Comparison of ENCODE assay signal across 8 mouse cellular contexts in the genomic region with DNA sequence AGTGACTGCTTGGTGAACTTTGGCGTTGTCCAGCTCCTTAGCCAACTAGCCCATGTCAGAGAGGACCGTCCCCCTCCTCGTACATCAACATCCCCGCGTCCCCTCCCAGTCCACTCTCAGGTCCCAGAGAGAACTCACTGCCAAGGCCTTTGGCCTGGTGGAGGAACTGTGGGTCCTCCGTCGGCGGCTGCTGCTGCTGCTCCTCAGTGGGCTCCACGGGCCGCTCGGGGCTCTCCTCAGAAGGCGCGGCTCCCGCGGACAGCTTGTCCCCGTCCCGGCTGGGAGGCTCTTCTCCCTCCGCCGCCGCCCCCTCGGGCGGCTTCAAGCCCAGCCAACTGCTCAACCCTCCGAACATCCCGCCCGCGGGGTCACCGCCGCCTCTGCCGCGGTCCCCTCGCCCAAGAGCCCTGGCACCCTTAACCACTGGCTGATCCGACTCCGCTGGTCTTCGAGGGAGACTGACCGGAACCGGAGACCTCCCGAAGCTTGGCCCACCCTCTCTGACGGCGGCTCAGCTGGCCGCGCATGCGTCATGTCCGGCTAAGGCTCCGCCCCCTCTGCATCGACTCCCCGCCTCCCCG. TPM values are rescaled to one million over a fixed set of nuclear protein-coding genes. Genes with fewer than 3 reads are reported as not detected.
A peak's percentile ranks its signal among the peaks of the same experiment; 100 is the strongest.
DNase-seq lines count a peak whose midpoint lies in the region; ATAC-seq and TF ChIP-seq lines count a peak whose summit lies in the region.

A gene (minus strand): TSS at position 517 of the 581 bp plus-strand sequence.

- peak; percentile 91 for DNase-seq in brain, adult 2 months (ENCODE audit: low read depth, low spot score)
- peak; percentile 58 for DNase-seq in liver, adult 2 months (ENCODE audit: extremely low read depth, low read depth, low spot score)
- DNase-seq in spleen, postnatal 36 days (ENCODE audit: low spot score in 2 of 2): peak; percentile 70 to 78

- H3K9ac ChIP-seq in heart, embryonic 11.5 days (ENCODE audit: low read depth, low read length): peak within 1 kb of the TSS; percentile 78
- peak within 1 kb of the TSS; percentile 71 for H3K9ac ChIP-seq in kidney, embryonic 15.5 days
- peak within 1 kb of the TSS; percentile 98 for H3K9ac ChIP-seq in liver, adult 2 months (ENCODE audit: low read depth, low read length)

- H3K36me3 ChIP-seq in C2C12 (ENCODE audit: control insufficient read depth, insufficient read depth): peaks cover 3% of the 10 kb centered on the region
- no peaks in the 10 kb centered on the region for H3K36me3 ChIP-seq in heart, embryonic 11.5 days (ENCODE audit: control insufficient read depth, insufficient read depth, low read length)
- no peaks in the 10 kb centered on the region for H3K36me3 ChIP-seq in kidney, embryonic 15.5 days
- H3K36me3 ChIP-seq in liver, adult 2 months (ENCODE audit: control insufficient read depth, insufficient read depth, low read length): no peaks in the 10 kb centered on the region

- peak within 1 kb of the TSS; percentile 89 for H3ac ChIP-seq in C2C12 (ENCODE audit: control insufficient read depth, insufficient read length, low read depth)

- H3K9me3 ChIP-seq in heart, embryonic 11.5 days (replicated peaks; ENCODE audit: control insufficient read depth, low read length): no peaks in the 10 kb centered on the region
- H3K9me3 ChIP-seq in kidney, embryonic 15.5 days (replicated peaks): no peaks in the 10 kb centered on the region

- peak within 1 kb of the TSS; percentile 61 for H3K4me2 ChIP-seq in heart, embryonic 11.5 days
- peak within 1 kb of the TSS; percentile 56 for H3K4me2 ChIP-seq in kidney, embryonic 15.5 days

- peaks cover 7% of the 10 kb centered on the region for H3K79me3 ChIP-seq in C2C12 (ENCODE audit: low read depth)

- TF ChIP-seq POLR2A in liver, adult 2 months (IDR thresholded peaks at IDR 0.05; ENCODE audit: extremely low read depth, insufficient read depth, low read length): peak; percentile 80

- peak within 1 kb of the TSS; percentile 49 for H3K4me3 ChIP-seq in C2C12 (ENCODE audit: insufficient read depth, poor library complexity, severe bottlenecking)
- peak within 1 kb of the TSS; percentile 76 for H3K4me3 ChIP-seq in heart, embryonic 11.5 days (ENCODE audit: low read depth, low read length)
- H3K4me3 ChIP-seq in kidney, embryonic 15.5 days (replicated peaks): peak within 1 kb of the TSS; percentile 69
- H3K4me3 ChIP-seq in liver, adult 2 months (ENCODE audit: insufficient read depth, low read depth, low read length): peak within 1 kb of the TSS; percentile 100

- TF ChIP-seq CTCF in C2C12 (IDR thresholded peaks at IDR 0.05; ENCODE audit: control insufficient read depth, insufficient read depth, insufficient read length): no peak
- TF ChIP-seq CTCF in liver, adult 2 months (IDR thresholded peaks at IDR 0.05; ENCODE audit: low read depth, low read length): no peak

- peak; percentile 99 for ATAC-seq in erythroblast, adult 5-6 weeks (replicated peaks; ENCODE audit: low FRiP score, poor library complexity, severe bottlenecking)
- ATAC-seq in heart, embryonic 11.5 days (replicated peaks; ENCODE audit: insufficient number of reproducible peaks, low FRiP score, low TSS enrichment): peak; percentile 92
- ATAC-seq in kidney, embryonic 15.5 days (replicated peaks; ENCODE audit: low FRiP score): peak; percentile 98
- peak; percentile 90 for ATAC-seq in monocyte, adult 5-6 weeks (replicated peaks; ENCODE audit: insufficient number of reproducible peaks, low FRiP score, low TSS enrichment, poor library complexity, severe bottlenecking)

- 0 out of 2 replicates have a peak within 1 kb of the TSS, but pooled peaks have one; percentile 22 for H3K27ac ChIP-seq in heart, embryonic 11.5 days (ENCODE audit: low read depth, low read length)
- peak within 1 kb of the TSS; percentile 73 for H3K27ac ChIP-seq in kidney, embryonic 15.5 days
- peak within 1 kb of the TSS; percentile 92 for H3K27ac ChIP-seq in liver, adult 2 months (replicated peaks; ENCODE audit: insufficient read depth, low read depth, low read length)

- no peaks in the 10 kb centered on the region for H3K4me1 ChIP-seq in heart, embryonic 11.5 days (ENCODE audit: control insufficient read depth, insufficient read depth, low read length)
- H3K4me1 ChIP-seq in kidney, embryonic 15.5 days: no peaks in the 10 kb centered on the region
- H3K4me1 ChIP-seq in liver, adult 2 months (ENCODE audit: control insufficient read depth, insufficient read depth, low read length): 0 out of 2 replicates have a peak, but pooled peaks cover 2% of the 10 kb centered on the region

- H3K79me2 ChIP-seq in C2C12 (ENCODE audit: control insufficient read depth, insufficient read depth): peaks cover 44% of the 10 kb centered on the region
- H3K79me2 ChIP-seq in liver, adult 2 months (ENCODE audit: control insufficient read depth, insufficient read depth, low read length): peaks cover 3% of the 10 kb centered on the region; the same call in 1 of the 2 replicates

- no peaks in the 10 kb centered on the region for H3K27me3 ChIP-seq in C2C12 (ENCODE audit: control insufficient read depth, insufficient read depth, insufficient read length)
- H3K27me3 ChIP-seq in heart, embryonic 11.5 days (ENCODE audit: control insufficient read depth, insufficient read depth, low read length): no peaks in the 10 kb centered on the region
- peaks cover 8% of the 10 kb centered on the region; the same call in 1 of the 2 replicates for H3K27me3 ChIP-seq in kidney, embryonic 15.5 days
- H3K27me3 ChIP-seq in liver, adult 2 months (ENCODE audit: control insufficient read depth, insufficient read depth, low read length): no peaks in the 10 kb centered on the region

- WGBS in heart, embryonic 11.5 days (ENCODE audit: insufficient replicate concordance): 18% methylated on average over 42 of the region's 47 CpGs
- WGBS in kidney, embryonic 15.5 days: 21% methylated on average over 44 of the region's 47 CpGs
- under 1% methylated on average over 33 of the region's 47 CpGs for WGBS in liver, adult 2 months

TF ChIP-seq in C2C12, 6 proteins besides CTCF, POLR2A, EP300 and RAD21:
- TF ChIP-seq MYOD1 (IDR thresholded peaks at IDR 0.05; ENCODE audit: control insufficient read depth, insufficient read length, low read depth) (no peak), USF1 (IDR thresholded peaks at IDR 0.05; ENCODE audit: low read depth) (no peak), MYOG (IDR thresholded peaks at IDR 0.05; ENCODE audit: control insufficient read depth, extremely low read depth, insufficient read length) (no peak), CEBPB (IDR thresholded peaks at IDR 0.05; ENCODE audit: low read depth) (no peak), MAX (IDR thresholded peaks at IDR 0.05) (no peak), FOSL1 (IDR thresholded peaks at IDR 0.05; ENCODE audit: insufficient read depth, low read length, poor library complexity, severe bottlenecking) (no peak)

RNA-seq across cellular contexts. Expression of the gene that starts here (rescaled TPM):
- polyA plus RNA-seq in C2C12 (2012; fragmentation: generic; extraction: Trizol): 9.4 TPM
- total RNA-seq in erythroblast, adult 5-6 weeks (2015; ENCODE audit: low replicate concordance): 7.1 and 13.2 TPM in 2 replicates
- 29.5 and 30.1 TPM in 2 replicates for total RNA-seq in erythroblast, adult 5-6 weeks (2017; ENCODE audit: low replicate concordance)
- 30.9 and 33.0 TPM in 2 replicates for polyA plus RNA-seq in heart, embryonic 11.5 days (2014; fragmentation: Nextera tagmentation; extraction: Ambion mirVana)
- polyA plus RNA-seq in kidney, embryonic 15.5 days (2015; fragmentation: Nextera tagmentation; extraction: Ambion mirVana): 41.4 and 44.1 TPM in 2 replicates
- 33.8 and 43.1 TPM in 2 replicates for total RNA-seq in liver, adult 2 months (2014; rRNA removed)
- polyA plus RNA-seq in liver, adult 2 months (2012; rRNA removed): 7.2 and 9.6 TPM in 2 replicates
- 116 to 144 TPM (median 135 TPM) in 3 replicates for total RNA-seq in monocyte, adult 5-6 weeks (2017)

Comparison
In these comparisons a context has a peak if more than half of its experiments do, and no peak if none do; other contexts are left out.
1. Peak in every context shown above with its lines: DNase-seq, ATAC-seq, H3K4me3 ChIP-seq and H3K27ac ChIP-seq.
2. H3K4me3 ChIP-seq: peak in every context shown above with its lines; median percentile 100 in liver, adult 2 months; 76 in heart, embryonic 11.5 days; 69 in kidney, embryonic 15.5 days; 49 in C2C12.
3. H3K27ac ChIP-seq: peak in every context shown above with its lines; median percentile 92 in liver, adult 2 months; 73 in kidney, embryonic 15.5 days; 22 in heart, embryonic 11.5 days.